Mouse (Mus musculus) kidney, postnatal 4 days (tissue): ENCODE measurements around the gene Lcat.
A peak's percentile ranks its signal among the peaks of the same experiment; 100 is the strongest.

Source experiments
- DNase-seq, 2 experiments: peaks; one replicate each; pipeline ENCODE4 v3.0.0; 2021; ENCODE audit warnings: mixed read lengths in 2 of 2

Lcat gene

GRCm38 (mm10) chr8:105942542-105942941 lies 640 bp downstream of the Lcat start:
- DNase-seq, result no peak

- DNase-seq, result no peak
Measured at GRCm38 (mm10) chr8:105942026-105942425, 1.2 kb downstream of the Lcat start.

- DNase-seq, result peak; percentile 33 to 54
Measured at GRCm38 (mm10) chr8:105938306-105938669, 4.9 kb downstream of the Lcat start, which contains the start of gene Psmb10. TSS of gene Psmb10 (minus strand) at chr8:105938444.

- DNase-seq, result peak; percentile 52 to 65
Measured at GRCm38 (mm10) chr8:105937496-105938305, 5.5 kb downstream of the Lcat start.

GRCm38 (mm10) chr8:105936866-105937475 lies 6.2 kb downstream of the Lcat start:
- peak; percentile 90 to 94 for DNase-seq

GRCm38 (mm10) chr8:105935863-105936603 lies 7.1 kb downstream of the Lcat start:
- DNase-seq, result no peak

- DNase-seq, result no peak
Measured at GRCm38 (mm10) chr8:105935105-105935504, 8.1 kb downstream of the Lcat start.

- no peak for DNase-seq
Measured at GRCm38 (mm10) chr8:105933762-105934161, 9.4 kb downstream of the Lcat start, which contains the start of gene Ctrl. TSS of gene Ctrl (minus strand) at chr8:105933862.

- no peak for DNase-seq
Measured at GRCm38 (mm10) chr8:105932525-105932924, 10.7 kb downstream of the Lcat start.

GRCm38 (mm10) chr8:105931271-105931670 lies 11.9 kb downstream of the Lcat start:
- no peak for DNase-seq

GRCm38 (mm10) chr8:105930602-105931001 lies 12.6 kb downstream of the Lcat start:
- DNase-seq, result peak; percentile 90 to 92

- no peak for DNase-seq
Measured at GRCm38 (mm10) chr8:105925123-105925522, 18.1 kb downstream of the Lcat start.

- DNase-seq, result no peak
Measured at GRCm38 (mm10) chr8:105919390-105919789, 23.8 kb downstream of the Lcat start.

- no peak for DNase-seq
Measured at GRCm38 (mm10) chr8:105900941-105901616, 42.1 kb downstream of the Lcat start.

- DNase-seq, result peak; percentile 95 to 96
Measured at GRCm38 (mm10) chr8:105900180-105900940, 42.8 kb downstream of the Lcat start, which contains the start of gene Pskh1. TSS of gene Pskh1 (plus strand) at chr8:105900441.

- DNase-seq, result no peak
Measured at GRCm38 (mm10) chr8:105897801-105898480, 45.2 kb downstream of the Lcat start.

GRCm38 (mm10) chr8:105893339-105893738 lies 49.8 kb downstream of the Lcat start, which contains the start of gene Nrn1l:
TSS of gene Nrn1l (plus strand) at chr8:105893567.
- peak; percentile 80 to 89 for DNase-seq

GRCm38 (mm10) chr8:105892432-105892831 lies 50.8 kb downstream of the Lcat start:
- peak; percentile 41 to 54 for DNase-seq

GRCm38 (mm10) chr8:105890870-105891269 lies 52.3 kb downstream of the Lcat start:
- DNase-seq, result no peak

- no peak for DNase-seq
Measured at GRCm38 (mm10) chr8:105889756-105890465, 53.3 kb downstream of the Lcat start.
